Mouse (Mus musculus) olfactory bulb, adult 2 months (tissue): Measurements from ENCODE around the gene Csnk1g2.

ENCODE experiments used
- CTCF ChIP-seq: fragments of 200-500 bp; IDR thresholded peaks from 2 replicates; pipeline ENCODE4 v1.5.1; 2012; ENCODE audit warnings: low read depth, mild to moderate bottlenecking, low read length, moderate library complexity; ENCODE audit not compliant: insufficient read depth
- POLR2A ChIP-seq: fragments of 200-500 bp; IDR thresholded peaks from 2 replicates; pipeline ENCODE4 v1.6.1; 2012; ENCODE audit warnings: mild to moderate bottlenecking, low read depth, low read length, moderate library complexity; ENCODE audit not compliant: insufficient read depth

DNA sequence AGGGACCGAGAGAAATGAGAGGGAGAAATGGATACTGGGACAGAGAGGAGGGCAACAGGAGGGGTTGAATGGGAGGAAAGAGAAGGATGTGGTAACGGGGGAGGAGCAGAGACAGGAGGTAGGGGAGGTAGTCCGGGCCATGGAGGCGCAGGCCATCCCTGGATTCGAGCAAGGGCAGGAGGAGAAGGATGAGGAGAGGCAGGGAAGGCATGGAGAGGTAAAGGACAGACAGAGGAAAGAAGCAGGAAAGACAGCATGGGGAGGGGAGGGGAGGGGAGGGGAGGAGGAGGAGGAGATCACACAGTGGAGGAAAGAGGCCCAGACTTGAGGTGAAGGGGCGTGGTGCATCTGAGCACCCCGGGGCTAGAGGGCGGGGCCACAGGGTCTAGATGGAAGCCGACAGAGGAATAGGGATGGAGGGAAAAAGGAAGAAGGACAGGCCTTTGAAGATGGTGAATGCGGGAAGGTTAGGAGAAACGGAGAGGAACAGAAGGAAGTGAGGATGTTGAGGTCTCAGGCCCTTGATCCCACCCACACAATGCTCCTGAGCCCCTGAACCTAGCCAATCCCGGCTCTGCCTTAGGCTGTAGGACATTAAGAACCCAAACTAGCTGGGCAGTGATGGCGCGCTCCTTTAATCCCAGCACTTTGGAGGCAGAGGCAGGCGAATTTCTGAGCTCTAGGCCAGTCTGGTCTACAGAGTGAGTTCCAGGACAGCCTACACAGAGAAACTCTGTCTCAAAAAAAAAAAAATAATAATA lies 34.4 kb downstream of the Csnk1g2 start, which contains the start of gene Btbd2:
- 0 out of 2 replicates have a peak, but pooled peaks have one; percentile 5 for TF ChIP-seq POLR2A
- TF ChIP-seq CTCF = no peak
